22 mouse cellular contexts compared by ENCODE assay signal in genomic region chr8:47367029-47367428, GRCm38 (mm10).
DNase-seq lines count a peak whose midpoint lies in the region; ATAC-seq lines count a peak whose summit lies in the region.
"Had no signal": no experiment of that assay in that cellular context is flagged by ENCODE, and none has a peak within 500 bp of the region (broad histone marks: within the 10 kb centered on the region; RNA-seq: fewer than 3 reads in every experiment).

No protein-coding gene starts in this region.

- intact Hi-C loops in heart, postnatal 25 days (cut with DNase I): loop anchor here (5.0 kb wide), 2 partner anchors 80 to 160 kb away; no protein-coding TSS in a partner anchor

- 48% methylated on average over 6 of the region's 6 CpGs for WGBS in heart, embryonic 11.5 days (ENCODE audit: insufficient replicate concordance)
- WGBS in heart, embryonic 15.5 days: 56% methylated on average over 6 of the region's 6 CpGs

- H3K9ac ChIP-seq in heart, embryonic 11.5 days (ENCODE audit: low read depth, low read length): no peak overlapping the region
- H3K9ac ChIP-seq in heart, embryonic 15.5 days: no peak overlapping the region
- H3K9ac ChIP-seq: forebrain, embryonic 13.5 days; forebrain, postnatal 0 days; hindbrain, embryonic 12.5 days had no signal

- H3K9me3 ChIP-seq in heart, embryonic 11.5 days (replicated peaks; ENCODE audit: control insufficient read depth, low read length): no peaks in the 10 kb centered on the region; the same call in 1 of the 2 replicates
- H3K9me3 ChIP-seq in heart, embryonic 15.5 days (replicated peaks): no peaks in the 10 kb centered on the region
- H3K9me3 ChIP-seq: embryonic facial prominence, embryonic 10.5 days; forebrain, embryonic 13.5 days; G1E; hindbrain, embryonic 12.5 days had no signal

- no peak for ATAC-seq in heart, embryonic 11.5 days (replicated peaks; ENCODE audit: insufficient number of reproducible peaks, low FRiP score, low TSS enrichment)
- ATAC-seq in heart, embryonic 15.5 days (replicated peaks; ENCODE audit: insufficient number of reproducible peaks, insufficient read depth, low FRiP score, low read depth): no peak
- ATAC-seq: CD4-positive, CD25-positive, alpha-beta regulatory T cell, adult 4 months; forebrain, embryonic 13.5 days; forebrain, postnatal 0 days; hindbrain, postnatal 0 days had no signal

- H3K27me3 ChIP-seq in heart, embryonic 11.5 days (ENCODE audit: control insufficient read depth, insufficient read depth, low read length): peaks cover 26% of the 10 kb centered on the region
- H3K27me3 ChIP-seq in heart, embryonic 15.5 days: peaks cover 15% of the 10 kb centered on the region
- H3K27me3 ChIP-seq: forebrain, embryonic 13.5 days; hindbrain, embryonic 12.5 days had no signal

- peaks cover 16% of the 10 kb centered on the region for H3K4me1 ChIP-seq in heart, embryonic 11.5 days (ENCODE audit: control insufficient read depth, insufficient read depth, low read length)
- H3K4me1 ChIP-seq in heart, embryonic 15.5 days (replicated peaks): peaks cover 31% of the 10 kb centered on the region

- peak; percentile 93 for DNase-seq in heart, adult 11 months
- DNase-seq in heart, adult 9 months (ENCODE audit: low spot score in 2 of 2): no peak
- no peak for DNase-seq in heart, postnatal 25 days (ENCODE audit: low spot score)
- peak; percentile 47 for DNase-seq in heart, postnatal 4 days
- DNase-seq in c-Kit-positive CD71-positive TER-119-positive erythroid progenitor cells, embryonic 14.5 days (ENCODE audit: low spot score): no peak
- DNase-seq in thymus, postnatal 14 days: no peak
- DNase-seq: adrenal gland, postnatal 10 days; B cell, adult 2 months; cerebellum, adult 11-12 months; cerebellum, adult 9-10 months; forebrain, postnatal 0 days; gastrocnemius, postnatal 14 days; kidney, adult 11 months; kidney, adult 9 months had no signal

- H3K27ac ChIP-seq in heart, embryonic 11.5 days (ENCODE audit: low read depth, low read length): peak overlapping the region; percentile 59; the same call in 1 of the 2 replicates
- H3K27ac ChIP-seq in heart, embryonic 15.5 days: peak overlapping the region; percentile 73
- H3K27ac ChIP-seq: embryonic facial prominence, embryonic 10.5 days; forebrain, embryonic 13.5 days; hindbrain, embryonic 12.5 days; hindbrain, postnatal 0 days had no signal

- H3K4me3 ChIP-seq in heart, embryonic 11.5 days (ENCODE audit: low read depth, low read length): no peak overlapping the region
- H3K4me3 ChIP-seq in heart, embryonic 15.5 days: no peak overlapping the region
- H3K4me3 ChIP-seq: embryonic facial prominence, embryonic 10.5 days; forebrain, embryonic 13.5 days; hindbrain, embryonic 12.5 days had no signal

- H3K36me3 ChIP-seq in heart, embryonic 11.5 days (ENCODE audit: control insufficient read depth, insufficient read depth, low read length): no peaks in the 10 kb centered on the region
- H3K36me3 ChIP-seq in heart, embryonic 15.5 days: no peaks in the 10 kb centered on the region
- H3K36me3 ChIP-seq: G1E; hindbrain, embryonic 12.5 days had no signal

- H3K4me2 ChIP-seq in heart, embryonic 11.5 days: no peak overlapping the region
- no peak overlapping the region for H3K4me2 ChIP-seq in heart, embryonic 15.5 days
- H3K4me2 ChIP-seq: forebrain, embryonic 13.5 days; hindbrain, embryonic 12.5 days had no signal

Comparison
In these comparisons a context has a peak if more than half of its experiments do, and no peak if none do; other contexts are left out.
1. DNase-seq: peak in heart, adult 11 months (single experiment) and heart, postnatal 4 days (single experiment); none in heart, adult 9 months (0 of 2), heart, postnatal 25 days (single experiment), c-Kit-positive CD71-positive TER-119-positive erythroid progenitor cells, embryonic 14.5 days (single experiment) and thymus, postnatal 14 days (single experiment).